Mouse (Mus musculus): ENCODE data around the gene Crybg1.

GRCm38 (mm10) chr10:44176548-44176947 lies 27.9 kb upstream of the Crybg1 start:
- TF ChIP-seq CTCF (IDR thresholded peaks at IDR 0.05 in 2 of 3, conservative IDR thresholded peaks at IDR 0.05 in 1 of 3; ENCODE audit: control insufficient read depth in 1 of 3, insufficient read depth in 1 of 3, low read depth in 2 of 3, low read length in 3 of 3, poor library complexity in 1 of 3, severe bottlenecking in 1 of 3) (no peak), RCOR1 (IDR thresholded peaks at IDR 0.05; ENCODE audit: low read depth, low read length) (no peak), POLR2A (IDR thresholded peaks at IDR 0.05; ENCODE audit: control insufficient read depth in 1 of 2, insufficient read depth in 1 of 2, low read depth in 1 of 2, low read length in 2 of 2, poor library complexity in 1 of 2) (no peak), SMC3 (IDR thresholded peaks at IDR 0.05; ENCODE audit: low read depth, low read length) (no peak), TAL1 (IDR thresholded peaks at IDR 0.05; ENCODE audit: low read length) (no peak), TBP (IDR thresholded peaks at IDR 0.05; ENCODE audit: low read depth, low read length) (no peak), GATA1 (IDR thresholded peaks at IDR 0.05; ENCODE audit: low read depth, low read length) (no peak), E2F4 (IDR thresholded peaks at IDR 0.05; ENCODE audit: borderline replicate concordance, low read depth, low read length) (no peak), NRF1 (IDR thresholded peaks at IDR 0.05; ENCODE audit: insufficient read depth, low read depth, low read length, poor library complexity, severe bottlenecking) (no peak), ZKSCAN1 (IDR thresholded peaks at IDR 0.05; ENCODE audit: low read depth, low read length) (no peak), MXI1 (IDR thresholded peaks at IDR 0.05; ENCODE audit: low read depth, low read length) (no peak)
